Mouse (Mus musculus): ENCODE data around the gene Agtpbp1.

Gene Agtpbp1

GRCm38 (mm10) chr13:59572549-59572948, 12.5 kb downstream of the Agtpbp1 start:
- no peak for DNase-seq

DNA sequence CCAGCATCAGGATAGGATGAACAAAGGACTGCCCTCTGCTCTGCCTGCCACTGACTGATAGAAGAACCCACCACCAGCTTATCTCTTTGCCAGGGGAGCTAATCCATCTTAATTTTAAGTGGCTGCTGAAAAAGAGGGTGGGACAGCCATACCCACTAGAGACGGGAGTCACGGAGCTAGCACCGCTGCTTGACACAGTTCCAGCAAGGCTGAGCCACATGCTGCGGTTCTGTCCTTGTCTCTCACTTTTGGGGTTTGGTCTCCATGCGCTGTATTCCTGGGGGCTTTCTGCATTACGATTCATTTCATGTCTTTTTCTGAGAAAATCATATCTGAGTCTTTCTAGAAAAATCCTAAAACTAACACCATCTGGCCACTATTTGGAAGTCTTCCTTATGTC, 13.9 kb downstream of the Agtpbp1 start:
- no peak for DNase-seq

- no peak for DNase-seq
Measured at GRCm38 (mm10) chr13:59565945-59566520, 19.0 kb downstream of the Agtpbp1 start.

GRCm38 (mm10) chr13:59564923-59565322, 20.1 kb downstream of the Agtpbp1 start:
- DNase-seq, result no peak

- DNase-seq, result no peak
Measured at GRCm38 (mm10) chr13:59564505-59564904, 20.5 kb downstream of the Agtpbp1 start.

DNA sequence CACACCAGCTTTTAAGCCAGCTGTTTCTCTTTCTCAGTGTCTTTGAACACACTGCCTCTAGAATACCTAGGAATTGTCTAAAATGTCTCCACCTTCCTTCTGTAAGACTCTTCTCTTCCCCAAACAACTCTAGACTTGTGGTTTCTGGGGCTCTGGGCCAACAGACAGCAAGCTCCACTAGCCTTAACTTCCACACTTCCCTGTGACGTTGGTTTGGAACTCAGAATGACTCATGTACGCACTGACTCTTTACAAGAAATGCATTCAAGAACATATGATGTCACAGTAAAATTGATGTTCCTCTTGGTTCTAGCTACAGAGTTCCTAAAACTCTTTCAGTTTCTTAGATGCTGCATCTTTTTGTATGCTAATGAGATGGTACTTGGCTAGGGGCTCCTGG, 22.6 kb downstream of the Agtpbp1 start:
- no peak for DNase-seq

DNA sequence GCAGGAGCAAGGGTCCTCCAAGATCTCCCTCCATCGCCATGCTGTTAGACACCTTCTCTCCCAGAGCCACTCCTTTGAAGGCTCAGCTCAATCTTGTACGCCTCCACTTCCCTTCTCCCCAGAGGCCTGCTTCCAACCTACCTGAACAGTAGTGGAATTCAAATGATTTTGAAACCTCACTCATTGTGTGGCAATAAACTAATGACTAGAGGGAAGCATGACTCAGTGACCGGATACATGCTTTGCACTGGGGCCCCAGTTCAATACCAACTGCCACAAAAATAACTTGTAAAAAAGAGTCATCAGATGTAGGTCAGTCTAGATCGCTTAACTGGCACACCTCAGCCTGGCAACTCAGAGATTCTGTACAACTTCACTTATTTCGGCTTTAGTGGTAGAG, 26.3 kb downstream of the Agtpbp1 start:
- DNase-seq, result no peak

- peak; percentile 90 for DNase-seq
Measured at GRCm38 (mm10) chr13:59557185-59557985, 27.6 kb downstream of the Agtpbp1 start.

GRCm38 (mm10) chr13:59556670-59557069, 28.4 kb downstream of the Agtpbp1 start:
- peak; percentile 71 for DNase-seq

GRCm38 (mm10) chr13:59555613-59556192, 29.3 kb downstream of the Agtpbp1 start:
- DNase-seq, result no peak

DNA sequence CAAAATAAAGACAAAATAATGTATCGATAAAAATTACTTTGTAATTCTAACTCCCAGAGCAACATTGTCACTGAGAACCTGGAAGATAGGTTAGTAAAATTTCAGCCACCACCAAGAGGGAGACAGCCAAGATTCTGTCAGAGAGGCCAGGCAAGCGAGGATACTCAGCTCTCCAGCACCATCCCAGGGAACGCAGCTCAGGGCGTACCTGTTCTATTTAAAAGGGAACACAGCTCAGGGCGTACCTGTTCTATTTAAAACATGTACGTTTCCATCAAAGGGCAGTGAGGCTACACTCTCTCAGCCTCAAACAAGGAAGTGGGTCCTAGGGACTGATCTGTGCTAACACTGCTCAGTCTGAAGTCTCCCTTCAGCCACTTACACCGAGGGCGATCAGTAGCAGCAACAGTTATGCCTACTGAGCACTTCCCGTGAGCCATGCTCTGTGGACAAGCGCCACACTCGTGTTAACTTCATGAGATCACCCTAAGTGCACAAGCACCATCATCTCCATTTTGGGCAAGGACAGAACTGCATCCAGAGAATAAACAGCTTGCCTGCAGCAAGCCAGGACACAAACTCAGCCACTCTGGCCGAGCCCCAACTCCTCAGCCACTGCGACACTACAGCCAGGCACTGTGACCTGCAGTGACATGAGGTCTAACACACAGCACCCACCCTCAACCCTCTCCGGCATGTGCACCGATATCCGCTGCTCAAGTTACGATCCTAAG, 30.1 kb downstream of the Agtpbp1 start:
- DNase-seq, result peak; percentile 61

- DNase-seq, result peak; percentile 71
Measured at GRCm38 (mm10) chr13:59552751-59553150, 32.3 kb downstream of the Agtpbp1 start.

DNA sequence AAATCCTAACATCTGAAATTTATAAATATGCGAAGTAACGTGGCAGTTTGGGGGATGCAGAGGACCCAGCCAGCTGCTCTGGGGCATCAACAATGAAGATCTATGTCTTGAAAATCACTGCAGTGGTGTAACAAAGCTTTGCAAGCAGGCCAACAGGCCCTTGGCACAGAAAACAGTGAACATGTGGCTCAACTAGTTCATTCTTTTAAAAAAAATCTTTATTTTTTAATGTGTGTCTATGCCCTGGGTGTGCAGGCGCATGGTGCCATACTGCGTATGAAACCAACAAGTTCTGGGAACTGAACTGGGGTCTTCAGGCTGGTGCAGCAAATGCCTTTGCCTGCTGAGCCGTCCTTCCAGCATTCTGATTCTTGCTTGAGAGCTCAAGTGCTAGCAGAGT, 32.7 kb downstream of the Agtpbp1 start:
- DNase-seq, result no peak

- DNase-seq, result no peak
Measured at GRCm38 (mm10) chr13:59549318-59549798, 35.7 kb downstream of the Agtpbp1 start.

- no peak for DNase-seq
Measured at GRCm38 (mm10) chr13:59547716-59548115, 37.3 kb downstream of the Agtpbp1 start.

DNA sequence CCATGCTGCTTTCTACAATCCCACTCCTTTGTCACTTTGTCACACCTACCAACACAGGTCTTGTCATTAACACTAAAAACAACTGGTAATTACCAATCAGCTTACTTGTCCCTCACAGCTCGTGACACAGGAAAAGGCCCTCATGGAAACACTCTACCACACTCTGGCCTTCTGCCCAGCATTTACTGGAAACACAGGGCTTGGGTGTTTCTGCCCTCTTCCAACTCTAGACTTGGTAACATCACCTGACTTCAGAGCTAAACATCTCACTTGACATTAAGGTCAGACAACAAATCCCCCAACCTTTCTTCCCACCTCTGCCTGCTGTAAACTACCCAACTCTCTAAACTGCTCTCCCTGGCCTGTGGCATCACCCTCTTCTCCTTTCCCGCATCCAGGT, 37.9 kb downstream of the Agtpbp1 start:
- DNase-seq, result no peak

GRCm38 (mm10) chr13:59542411-59542810, 42.6 kb downstream of the Agtpbp1 start:
- no peak for DNase-seq

DNA sequence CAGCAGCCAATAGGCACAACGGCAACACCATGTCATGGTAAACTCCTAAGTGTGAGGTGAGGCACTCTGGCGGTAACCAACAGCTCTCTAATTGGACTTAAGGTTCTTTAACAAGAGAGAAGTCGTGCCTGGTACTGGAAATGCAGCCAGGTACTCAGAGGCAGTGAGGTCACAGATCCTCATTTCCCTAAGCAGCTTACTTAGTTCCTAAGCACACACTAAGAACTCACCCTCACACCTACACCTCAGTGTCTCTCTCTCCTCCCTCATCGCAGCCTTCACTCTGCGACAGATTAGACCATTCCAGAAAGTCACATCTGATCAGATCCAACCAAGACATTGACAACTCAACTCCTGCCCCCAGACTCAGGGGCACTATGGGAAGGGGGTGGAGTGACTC, 45.0 kb downstream of the Agtpbp1 start:
- no peak for DNase-seq

- no peak for DNase-seq
Measured at GRCm38 (mm10) chr13:59538661-59539060, 46.4 kb downstream of the Agtpbp1 start.

DNA sequence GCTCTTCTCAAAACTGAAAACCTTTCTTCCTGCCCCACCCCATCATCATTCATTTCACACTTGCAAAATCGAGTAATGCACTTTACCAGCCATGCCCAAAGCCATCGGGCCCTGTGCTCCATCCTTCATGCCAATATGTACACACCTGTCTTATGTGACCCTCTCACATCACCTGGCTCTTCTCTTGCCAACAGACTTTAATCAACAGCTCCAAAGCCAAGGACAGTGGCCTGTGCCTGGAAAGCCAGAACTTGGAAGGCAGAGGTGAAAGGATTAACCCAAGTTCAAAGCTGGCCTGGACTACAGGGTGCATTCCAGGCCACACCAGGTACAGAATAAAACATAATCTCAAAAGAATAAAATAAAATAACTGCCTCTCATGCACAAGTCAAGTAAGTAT, 48.4 kb downstream of the Agtpbp1 start:
- no peak for DNase-seq

DNA sequence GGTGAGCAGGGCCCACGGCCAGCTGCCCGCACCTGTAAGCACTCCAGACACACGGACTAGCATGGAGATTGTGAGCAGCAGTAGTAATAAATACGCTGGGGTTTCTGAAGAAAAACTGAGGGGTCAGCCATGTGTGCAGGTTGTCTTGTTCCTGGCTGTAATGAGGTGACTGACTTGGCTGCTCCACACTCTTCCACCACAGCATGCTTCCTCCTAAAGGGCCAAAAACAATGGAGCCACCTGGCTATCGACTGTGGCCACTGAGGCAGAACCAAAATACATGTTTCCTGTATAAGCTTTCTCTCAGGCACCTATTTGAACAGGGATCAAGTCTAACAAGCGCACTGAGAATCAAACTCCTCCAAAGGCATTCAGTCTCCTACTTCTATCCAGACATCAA, 49.3 kb downstream of the Agtpbp1 start:
- peak; percentile 51 for DNase-seq

DNA sequence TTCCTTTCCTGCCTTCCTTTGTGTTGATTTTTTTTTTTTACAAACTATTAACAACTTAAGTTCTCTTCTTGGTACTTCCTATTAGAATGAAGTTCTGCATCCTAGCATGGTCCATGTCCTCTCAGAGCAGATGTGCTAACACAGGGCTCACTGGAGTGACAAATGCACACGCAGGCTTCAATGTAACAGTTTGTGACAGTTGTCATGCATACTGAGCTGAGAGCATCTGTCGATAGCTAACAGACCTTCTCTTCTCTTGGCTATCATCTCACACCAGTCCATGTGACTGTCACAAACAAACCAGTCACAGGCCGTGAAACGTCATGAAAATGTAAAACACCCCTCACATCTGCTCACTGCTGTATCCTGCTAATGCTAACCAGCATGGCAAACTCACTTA, 50.7 kb downstream of the Agtpbp1 start:
- DNase-seq, result no peak

- no peak for DNase-seq
Measured at GRCm38 (mm10) chr13:59533331-59533730, 51.7 kb downstream of the Agtpbp1 start.
